Mouse (Mus musculus): ENCODE data around the gene Aff3. TPM values are rescaled to one million over a fixed set of nuclear protein-coding genes. Genes with fewer than 3 reads are reported as not detected.
A peak's percentile ranks its signal among the peaks of the same experiment; 100 is the strongest.

Aff3 gene
- polyA plus RNA-seq, 1 experiment from 2014 or later = 0.38 TPM

DNA sequence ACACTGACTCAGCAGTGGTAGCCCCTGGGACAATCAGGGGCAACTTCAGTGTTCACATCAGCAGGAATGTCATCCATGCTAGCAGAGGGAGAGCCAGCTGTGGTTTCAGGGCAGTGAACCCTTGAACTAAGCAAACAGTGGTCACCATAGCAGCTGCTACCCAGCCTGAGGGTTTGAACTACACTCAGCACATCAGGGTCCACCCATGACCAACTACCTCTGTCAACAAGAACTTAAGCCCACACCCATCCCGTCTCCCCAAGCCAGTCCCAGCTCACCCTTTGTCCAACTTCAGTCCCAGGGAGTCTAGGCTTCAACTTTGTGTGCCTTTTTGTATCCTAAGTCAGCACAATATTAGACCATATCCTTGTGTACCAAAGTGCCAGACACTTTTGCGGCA, 176.9 kb downstream of the Aff3 start:
- ATAC-seq (ENCODE audit: low read depth) = no peak
- Histone ChIP-seq H3K4me3 (ENCODE audit: low read depth, low read length) (no peak overlapping the region), H3K4me1 (ENCODE audit: control insufficient read depth, low read depth, low read length) (no peaks in the 10 kb centered on the region), H3K27ac (ENCODE audit: low read length) (no peak overlapping the region), H3K9me3 (replicated peaks; ENCODE audit: control insufficient read depth, low read length) (no peaks in the 10 kb centered on the region), H3K4me2 (ENCODE audit: low read depth, low read length) (no peak overlapping the region), H3K36me3 (ENCODE audit: control insufficient read depth, insufficient read depth) (no peaks in the 10 kb centered on the region), H3K9ac (ENCODE audit: low read depth, low read length) (no peak overlapping the region), H3K27me3 (ENCODE audit: control insufficient read depth, insufficient read depth, low read depth, low read length) (no peaks in the 10 kb centered on the region)
- 54% methylated on average over 2 of the region's 2 CpGs for WGBS (ENCODE audit: insufficient replicate concordance)

DNA sequence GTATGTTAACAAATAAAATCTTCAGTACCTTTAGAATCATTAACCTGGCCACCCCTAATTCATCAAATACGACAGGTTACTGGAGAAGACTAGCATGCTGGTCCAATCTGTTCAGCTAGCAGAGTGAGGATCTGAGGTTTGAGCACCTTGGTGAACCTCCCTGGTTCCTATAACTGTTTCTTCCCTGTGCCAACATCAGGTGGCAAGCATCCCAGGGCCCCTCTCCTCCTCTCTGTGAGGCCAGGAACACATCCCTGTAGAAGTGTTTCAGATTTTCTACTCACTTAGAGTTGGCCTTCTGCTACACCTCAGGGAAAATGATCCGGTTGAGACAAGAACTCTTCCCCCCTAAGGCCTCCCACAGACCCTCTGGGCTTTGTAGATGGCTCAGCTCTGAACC, 181.6 kb downstream of the Aff3 start:
- no peak for ATAC-seq (ENCODE audit: low read depth)
- Histone ChIP-seq H3K27me3 (ENCODE audit: control insufficient read depth, insufficient read depth, low read depth, low read length) (no peaks in the 10 kb centered on the region), H3K27ac (ENCODE audit: low read length) (no peak overlapping the region), H3K4me2 (ENCODE audit: low read depth, low read length) (no peak overlapping the region), H3K9me3 (replicated peaks; ENCODE audit: control insufficient read depth, low read length) (no peaks in the 10 kb centered on the region), H3K36me3 (ENCODE audit: control insufficient read depth, insufficient read depth) (no peaks in the 10 kb centered on the region), H3K4me3 (ENCODE audit: low read depth, low read length) (no peak overlapping the region), H3K4me1 (ENCODE audit: control insufficient read depth, low read depth, low read length) (peaks cover 4% of the 10 kb centered on the region), H3K9ac (ENCODE audit: low read depth, low read length) (no peak overlapping the region)
- 60% methylated on average over 2 of the region's 2 CpGs for WGBS (ENCODE audit: insufficient replicate concordance)

DNA sequence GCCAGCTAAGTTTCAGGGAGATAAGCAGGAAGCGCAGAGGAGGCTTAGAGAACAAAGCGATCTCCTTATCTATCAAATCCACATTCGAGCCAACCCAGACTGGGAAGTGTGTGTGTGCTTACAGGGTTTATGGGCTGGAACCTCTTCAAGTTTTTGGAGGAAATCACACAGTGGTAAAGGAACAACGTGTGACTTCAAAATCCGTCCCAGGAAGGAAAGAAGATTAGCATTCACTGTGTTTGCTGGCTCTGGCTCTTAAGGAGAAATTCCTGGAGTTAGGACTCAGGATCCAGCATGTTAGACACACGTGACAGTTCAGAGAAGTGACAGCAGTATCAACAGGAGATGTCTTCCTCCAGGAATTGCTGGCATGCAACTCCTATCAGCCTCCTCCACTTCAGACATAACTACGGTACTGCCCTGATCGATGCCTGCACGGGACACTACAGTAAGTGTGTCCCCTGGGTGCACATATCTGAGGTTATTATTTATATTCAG, 186.5 kb downstream of the Aff3 start:
- H3K27ac ChIP-seq (ENCODE audit: low read length) = no peak overlapping the region
- peaks cover 8% of the 10 kb centered on the region for H3K4me1 ChIP-seq (ENCODE audit: control insufficient read depth, low read depth, low read length)
- H3K4me3 ChIP-seq (ENCODE audit: low read depth, low read length) = no peak overlapping the region
- H3K36me3 ChIP-seq (ENCODE audit: control insufficient read depth, insufficient read depth) = no peaks in the 10 kb centered on the region
- no peaks in the 10 kb centered on the region for H3K27me3 ChIP-seq (ENCODE audit: control insufficient read depth, insufficient read depth, low read depth, low read length)
- no peaks in the 10 kb centered on the region for H3K9me3 ChIP-seq (replicated peaks; ENCODE audit: control insufficient read depth, low read length)
- WGBS (ENCODE audit: insufficient replicate concordance) = 18% methylated on average over 9 of the region's 9 CpGs
- no peak overlapping the region for H3K9ac ChIP-seq (ENCODE audit: low read depth, low read length)
- no peak overlapping the region for H3K4me2 ChIP-seq (ENCODE audit: low read depth, low read length)
- no peak; the same call in 1 of the 2 replicates for ATAC-seq (ENCODE audit: low read depth)

DNA sequence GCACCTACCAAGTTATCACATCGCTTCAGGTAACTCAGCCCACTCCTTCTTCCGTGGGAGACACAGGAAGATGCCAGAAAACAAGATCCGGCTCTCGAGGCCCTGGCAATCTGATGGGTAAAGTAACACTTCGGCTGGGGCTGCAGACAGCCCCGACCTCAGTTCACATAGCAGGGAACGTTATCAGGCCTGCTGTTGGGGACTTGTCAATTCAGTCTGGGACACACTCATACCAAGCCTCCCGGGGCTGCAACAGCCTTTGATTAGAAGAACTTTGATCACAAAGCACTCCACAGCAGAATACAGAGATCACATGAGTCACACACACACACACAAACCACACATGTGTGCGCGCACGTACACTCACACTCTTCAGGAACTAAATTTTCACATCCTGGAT, 193.9 kb downstream of the Aff3 start:
- ATAC-seq (ENCODE audit: low read depth) = no peak
- Histone ChIP-seq H3K4me3 (ENCODE audit: low read depth, low read length) (no peak overlapping the region), H3K27me3 (ENCODE audit: control insufficient read depth, insufficient read depth, low read depth, low read length) (no peaks in the 10 kb centered on the region), H3K4me1 (ENCODE audit: control insufficient read depth, low read depth, low read length) (no peaks in the 10 kb centered on the region; the same call in 1 of the 2 replicates), H3K9me3 (replicated peaks; ENCODE audit: control insufficient read depth, low read length) (no peaks in the 10 kb centered on the region), H3K27ac (ENCODE audit: low read length) (no peak overlapping the region), H3K9ac (ENCODE audit: low read depth, low read length) (no peak overlapping the region), H3K36me3 (ENCODE audit: control insufficient read depth, insufficient read depth) (no peaks in the 10 kb centered on the region), H3K4me2 (ENCODE audit: low read depth, low read length) (no peak overlapping the region)
- WGBS (ENCODE audit: insufficient replicate concordance) = 57% methylated on average over 11 of the region's 11 CpGs

DNA sequence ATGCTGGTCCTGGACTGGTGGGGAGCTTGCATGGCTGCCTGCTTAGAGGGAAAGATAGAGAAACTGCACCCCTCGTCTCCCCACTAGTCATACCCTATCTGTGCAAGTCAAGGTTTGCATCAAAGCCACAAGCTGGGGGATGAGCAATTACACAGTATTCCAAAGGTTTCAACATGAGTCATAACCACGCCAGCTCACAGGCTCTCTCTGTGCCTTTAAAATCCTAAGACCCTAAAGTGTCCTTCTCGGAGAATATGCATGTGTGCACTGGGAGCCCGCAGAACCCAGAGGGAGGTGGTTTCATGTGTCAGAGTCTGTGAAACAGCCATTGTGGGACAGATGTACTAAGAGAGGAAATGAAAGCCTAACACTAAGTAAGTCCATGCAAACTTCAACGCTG, 194.6 kb downstream of the Aff3 start:
- no peak overlapping the region for H3K4me3 ChIP-seq (ENCODE audit: low read depth, low read length)
- H3K27ac ChIP-seq (ENCODE audit: low read length) = no peak overlapping the region
- no peaks in the 10 kb centered on the region for H3K36me3 ChIP-seq (ENCODE audit: control insufficient read depth, insufficient read depth)
- no peaks in the 10 kb centered on the region; the same call in 1 of the 2 replicates for H3K4me1 ChIP-seq (ENCODE audit: control insufficient read depth, low read depth, low read length)
- no peak overlapping the region for H3K4me2 ChIP-seq (ENCODE audit: low read depth, low read length)
- 49% methylated on average over 5 of the region's 5 CpGs for WGBS (ENCODE audit: insufficient replicate concordance)
- no peak for ATAC-seq (ENCODE audit: low read depth)
- H3K27me3 ChIP-seq (ENCODE audit: control insufficient read depth, insufficient read depth, low read depth, low read length) = no peaks in the 10 kb centered on the region
- no peak overlapping the region for H3K9ac ChIP-seq (ENCODE audit: low read depth, low read length)
- H3K9me3 ChIP-seq (replicated peaks; ENCODE audit: control insufficient read depth, low read length) = no peaks in the 10 kb centered on the region

DNA sequence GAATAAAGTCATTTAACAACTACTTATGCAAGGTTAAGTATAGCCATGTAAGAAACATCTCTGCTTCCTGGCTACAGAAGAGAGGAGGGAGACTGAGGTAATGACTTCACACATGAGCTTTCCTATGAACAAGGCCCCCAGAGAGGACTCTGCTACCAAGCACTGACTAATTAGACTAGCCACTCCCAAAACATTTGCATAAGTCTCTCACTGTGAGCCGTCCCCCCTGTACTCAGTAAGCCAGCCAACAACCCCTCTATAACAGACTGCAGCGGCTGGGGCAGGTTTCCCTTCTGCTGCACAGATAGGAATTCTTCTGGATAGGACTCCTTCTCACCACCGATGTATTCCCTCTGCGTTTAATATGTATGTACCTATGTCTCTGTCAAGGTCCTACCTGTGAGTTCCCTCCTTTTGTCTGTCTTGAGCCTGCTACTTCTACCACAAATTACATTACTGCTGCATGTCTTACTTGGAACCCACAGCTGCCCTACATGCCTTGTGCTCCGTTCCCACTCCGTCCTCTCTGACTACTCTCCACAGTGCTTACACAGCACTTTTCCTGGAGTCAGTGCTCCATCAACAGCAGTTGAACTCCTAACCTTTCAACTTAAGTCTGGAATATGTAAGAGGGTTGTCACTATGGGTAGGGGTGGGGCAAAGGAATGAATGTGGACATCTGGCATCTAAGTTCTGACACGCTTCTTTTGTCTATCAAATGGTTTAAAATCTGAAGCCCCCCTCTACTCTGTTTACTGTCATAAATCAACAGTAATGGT, 197.3 kb downstream of the Aff3 start:
- 50% methylated on average over 7 of the region's 7 CpGs for WGBS (ENCODE audit: insufficient replicate concordance)
- Histone ChIP-seq H3K27ac (ENCODE audit: low read length) (no peak overlapping the region), H3K4me2 (ENCODE audit: low read depth, low read length) (no peak overlapping the region), H3K27me3 (ENCODE audit: control insufficient read depth, insufficient read depth, low read depth, low read length) (no peaks in the 10 kb centered on the region), H3K9ac (ENCODE audit: low read depth, low read length) (no peak overlapping the region), H3K36me3 (ENCODE audit: control insufficient read depth, insufficient read depth) (no peaks in the 10 kb centered on the region), H3K9me3 (replicated peaks; ENCODE audit: control insufficient read depth, low read length) (no peaks in the 10 kb centered on the region), H3K4me3 (ENCODE audit: low read depth, low read length) (no peak overlapping the region), H3K4me1 (ENCODE audit: control insufficient read depth, low read depth, low read length) (no peaks in the 10 kb centered on the region; the same call in 1 of the 2 replicates)
- ATAC-seq (ENCODE audit: low read depth) = no peak

DNA sequence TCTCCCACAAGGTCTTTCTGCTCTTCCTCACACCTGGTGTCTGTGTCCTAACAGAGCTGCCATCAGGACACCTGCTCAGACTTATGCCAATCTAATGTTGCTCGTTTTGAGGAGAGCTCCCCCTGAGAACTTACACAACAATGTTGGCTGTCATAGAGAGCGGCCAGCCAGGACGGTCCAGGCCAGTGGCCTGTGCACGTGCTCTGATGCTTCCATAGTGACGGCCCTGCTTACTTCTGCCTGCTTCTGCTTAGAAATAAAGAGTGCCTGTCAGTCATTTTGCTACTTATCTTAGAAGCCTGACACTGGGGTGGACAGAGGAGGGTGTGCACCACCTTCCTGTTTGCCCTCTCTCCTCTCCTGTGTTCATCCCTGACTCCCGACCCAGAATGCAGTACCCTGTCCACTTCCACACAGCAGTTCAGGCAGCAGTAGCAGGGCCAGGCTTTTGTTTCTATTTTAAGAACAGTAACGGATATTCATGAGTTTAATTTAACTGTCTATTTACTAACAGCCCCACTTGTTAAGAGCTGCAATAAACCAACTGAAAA, 208.0 kb downstream of the Aff3 start:
- no peak overlapping the region for H3K27ac ChIP-seq (ENCODE audit: low read length)
- no peak for ATAC-seq (ENCODE audit: low read depth)
- WGBS (ENCODE audit: insufficient replicate concordance) = 44% methylated on average over 7 of the region's 7 CpGs

DNA sequence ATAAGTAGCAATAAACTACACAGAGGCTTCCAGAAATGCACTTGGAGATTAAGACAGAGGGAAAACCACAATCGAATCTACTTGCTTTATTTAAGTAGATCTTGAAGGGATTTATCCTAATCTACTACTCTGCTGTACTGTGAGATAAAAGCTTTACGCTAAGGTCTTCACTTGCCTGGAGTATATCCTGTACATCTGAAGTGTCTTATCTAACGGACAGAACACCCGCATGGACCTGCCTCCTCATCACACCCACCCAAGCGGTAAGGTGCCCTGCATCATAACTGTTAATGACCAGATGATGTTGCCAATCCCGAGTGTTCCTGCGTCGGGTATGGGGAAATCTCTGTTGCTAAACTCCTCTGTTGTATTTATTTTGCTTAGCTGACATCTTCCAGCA, 209.8 kb downstream of the Aff3 start:
- ATAC-seq (ENCODE audit: low read depth) = 0 out of 2 replicates have a peak, but pooled peaks have one; percentile 39
- Histone ChIP-seq H3K4me2 (ENCODE audit: low read depth, low read length) (no peak overlapping the region), H3K9me3 (replicated peaks; ENCODE audit: control insufficient read depth, low read length) (no peaks in the 10 kb centered on the region), H3K4me1 (ENCODE audit: control insufficient read depth, low read depth, low read length) (no peaks in the 10 kb centered on the region; the same call in 1 of the 2 replicates), H3K36me3 (ENCODE audit: control insufficient read depth, insufficient read depth) (no peaks in the 10 kb centered on the region), H3K4me3 (ENCODE audit: low read depth, low read length) (no peak overlapping the region), H3K9ac (ENCODE audit: low read depth, low read length) (no peak overlapping the region), H3K27ac (ENCODE audit: low read length) (no peak overlapping the region), H3K27me3 (ENCODE audit: control insufficient read depth, insufficient read depth, low read depth, low read length) (no peaks in the 10 kb centered on the region)
- WGBS (ENCODE audit: insufficient replicate concordance) = 45% methylated on average over 8 of the region's 8 CpGs

More for the DNA sequence above, 208.0 kb downstream of the Aff3 start:
- no peaks in the 10 kb centered on the region for H3K9me3 ChIP-seq (replicated peaks; ENCODE audit: control insufficient read depth, low read length)
- H3K4me1 ChIP-seq (ENCODE audit: control insufficient read depth, low read depth, low read length) = no peaks in the 10 kb centered on the region; the same call in 1 of the 2 replicates
- H3K36me3 ChIP-seq (ENCODE audit: control insufficient read depth, insufficient read depth) = no peaks in the 10 kb centered on the region
- no peak overlapping the region for H3K4me2 ChIP-seq (ENCODE audit: low read depth, low read length)
- H3K4me3 ChIP-seq (ENCODE audit: low read depth, low read length) = no peak overlapping the region
- no peak overlapping the region for H3K9ac ChIP-seq (ENCODE audit: low read depth, low read length)
- H3K27me3 ChIP-seq (ENCODE audit: control insufficient read depth, insufficient read depth, low read depth, low read length) = no peaks in the 10 kb centered on the region

DNA sequence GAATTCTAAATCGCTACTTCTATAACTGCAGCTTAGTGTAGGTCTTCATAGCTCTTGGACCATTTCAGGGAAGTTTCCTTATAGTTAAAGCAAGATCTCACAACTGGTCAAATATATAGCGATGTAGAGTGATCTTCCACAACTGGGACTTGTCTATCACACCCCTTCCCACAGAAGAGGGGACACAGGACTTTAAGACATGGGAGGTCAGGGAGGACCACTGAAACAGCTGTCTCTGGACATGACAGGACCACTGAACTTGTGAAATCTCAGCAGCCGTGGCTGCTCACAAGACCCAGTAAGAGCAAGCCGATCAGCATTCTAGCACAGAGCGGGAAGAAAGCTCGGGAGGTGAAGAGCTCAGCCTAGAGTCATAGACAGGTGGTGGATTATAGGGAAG, 213.4 kb downstream of the Aff3 start:
- Histone ChIP-seq H3K4me3 (ENCODE audit: low read depth, low read length) (no peak overlapping the region), H3K9me3 (replicated peaks; ENCODE audit: control insufficient read depth, low read length) (no peaks in the 10 kb centered on the region), H3K9ac (ENCODE audit: low read depth, low read length) (no peak overlapping the region), H3K36me3 (ENCODE audit: control insufficient read depth, insufficient read depth) (no peaks in the 10 kb centered on the region), H3K4me1 (ENCODE audit: control insufficient read depth, low read depth, low read length) (peaks cover 28% of the 10 kb centered on the region), H3K4me2 (ENCODE audit: low read depth, low read length) (no peak overlapping the region), H3K27me3 (ENCODE audit: control insufficient read depth, insufficient read depth, low read depth, low read length) (no peaks in the 10 kb centered on the region), H3K27ac (ENCODE audit: low read length) (no peak overlapping the region)
- no peak for ATAC-seq (ENCODE audit: low read depth)
- 76% methylated on average over 6 of the region's 6 CpGs for WGBS (ENCODE audit: insufficient replicate concordance)
